Mouse (Mus musculus) yolk sac, embryonic 10.5 days (tissue): ENCODE data around the gene Brinp1.
"Not testable (repeated sequence)": the region's sequence is repeated elsewhere in the genome, so short reads cannot be mapped to it uniquely, and the experiment has no call there.

Experiments used
- DNase-seq: peaks from one replicate; pipeline ENCODE4 v3.0.0-alpha.2; 2017; ENCODE audit warnings: low spot score

Gene Brinp1

GRCm38 (mm10) chr4:68813997-68814396 lies 140.2 kb downstream of the Brinp1 start:
- DNase-seq: not testable (repeated sequence)

GRCm38 (mm10) chr4:68806502-68806901 lies 147.7 kb downstream of the Brinp1 start:
- DNase-seq: no peak

- no peak for DNase-seq
Measured at GRCm38 (mm10) chr4:68801923-68802855, 152.0 kb downstream of the Brinp1 start.

GRCm38 (mm10) chr4:68790003-68790402 lies 164.2 kb downstream of the Brinp1 start:
- no peak for DNase-seq

GRCm38 (mm10) chr4:68788477-68788999 lies 165.7 kb downstream of the Brinp1 start:
- DNase-seq: no peak

DNA sequence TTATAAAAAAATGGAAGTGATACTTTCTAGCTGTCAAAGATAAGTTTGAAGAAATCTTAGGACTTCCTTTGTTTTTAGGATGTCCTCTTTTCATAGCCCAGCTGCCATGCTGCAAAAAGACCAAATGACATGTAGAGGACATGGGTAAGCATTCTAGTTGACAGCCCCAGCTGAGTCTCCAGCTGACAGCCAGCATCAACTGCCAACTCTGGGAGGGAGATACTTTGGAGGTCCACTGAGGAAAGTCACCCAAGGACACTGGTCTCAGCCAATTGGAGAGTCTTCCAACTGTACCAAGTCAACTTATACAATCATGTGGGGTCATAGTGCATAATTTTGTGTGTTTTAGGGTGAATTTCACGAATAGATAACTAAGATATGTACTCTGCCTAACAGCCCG lies 166.6 kb downstream of the Brinp1 start:
- no peak for DNase-seq

GRCm38 (mm10) chr4:68768256-68768655 lies 185.9 kb downstream of the Brinp1 start:
- DNase-seq: no peak

DNA sequence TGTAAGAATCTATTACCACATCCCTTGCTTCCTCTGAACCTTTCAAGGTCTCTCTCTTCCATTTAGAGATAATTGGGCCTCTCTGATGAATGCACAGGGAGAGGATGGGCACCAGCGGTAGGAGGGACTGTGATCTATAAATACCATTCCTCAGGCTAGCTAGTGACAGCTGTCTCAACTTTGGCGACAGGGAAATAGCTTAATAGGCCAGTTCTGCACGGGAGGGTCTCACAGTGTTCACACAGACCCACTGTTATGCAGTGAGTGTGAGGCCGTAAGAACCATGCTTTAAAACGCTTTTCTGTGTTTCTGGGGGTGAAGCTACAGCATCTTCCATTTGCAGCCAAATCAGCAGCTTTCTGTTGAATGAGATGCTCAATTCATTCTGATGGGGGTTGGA lies 186.8 kb downstream of the Brinp1 start:
- no peak for DNase-seq

- DNase-seq: no peak
Measured at GRCm38 (mm10) chr4:68765772-68766573, 188.2 kb downstream of the Brinp1 start.

GRCm38 (mm10) chr4:68764937-68765336 lies 189.3 kb downstream of the Brinp1 start:
- no peak for DNase-seq

GRCm38 (mm10) chr4:68720983-68721382 lies 233.2 kb downstream of the Brinp1 start:
- DNase-seq: no peak
